Mouse (Mus musculus): ENCODE measurements around the gene Rfpl4.
"Not testable (repeated sequence)": the region's sequence is repeated elsewhere in the genome, so short reads cannot be mapped to it uniquely, and the experiment has no call there.

Rfpl4 gene

DNA sequence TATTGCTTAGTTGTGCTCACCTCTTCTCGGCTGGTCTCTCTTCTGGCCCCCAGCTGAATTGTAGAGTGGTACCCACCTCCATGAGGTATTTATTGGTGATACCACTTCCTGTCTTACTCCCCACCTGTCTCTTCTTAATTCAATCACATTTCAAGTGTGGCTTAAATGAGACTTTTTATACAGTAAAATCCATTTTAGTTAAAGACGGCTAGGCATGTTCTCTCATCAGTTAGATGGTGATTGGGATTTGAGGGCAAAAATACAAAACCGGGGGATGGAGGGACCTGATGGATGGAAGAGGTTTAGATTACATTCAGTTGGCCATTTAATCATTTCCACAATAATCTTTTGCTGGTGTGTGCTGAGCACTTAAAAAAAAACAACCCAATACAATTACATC is at the start of gene Rfpl4:
Gene Rfpl4, minus strand, starts transcription at position 101 of the 400 bp plus-strand sequence.
- DNase-seq: no peak

DNA sequence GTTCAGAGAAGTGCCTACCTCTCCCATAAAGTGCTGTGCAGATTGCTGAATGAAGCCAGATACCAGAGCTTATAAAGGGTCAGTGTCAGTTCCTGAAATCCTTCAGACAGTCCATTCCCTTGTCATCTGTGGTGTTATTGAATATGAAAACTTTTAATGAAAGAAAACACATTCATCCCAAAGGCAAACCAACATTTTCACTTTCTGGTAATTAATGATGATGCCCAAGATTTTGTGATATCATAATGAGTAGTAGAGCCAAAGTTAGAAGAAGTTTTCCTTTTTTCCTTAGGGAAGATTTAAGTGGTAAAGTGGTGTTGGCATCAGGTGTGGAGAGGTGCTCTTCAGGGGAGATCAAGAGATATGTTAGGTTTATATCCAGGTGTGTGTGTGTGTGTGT is 32.8 kb upstream of the Rfpl4 start, which contains the start of gene Vmn1r55:
Gene Vmn1r55, minus strand, starts transcription at position 101 of the 400 bp plus-strand sequence.
- DNase-seq: not testable (repeated sequence)

DNA sequence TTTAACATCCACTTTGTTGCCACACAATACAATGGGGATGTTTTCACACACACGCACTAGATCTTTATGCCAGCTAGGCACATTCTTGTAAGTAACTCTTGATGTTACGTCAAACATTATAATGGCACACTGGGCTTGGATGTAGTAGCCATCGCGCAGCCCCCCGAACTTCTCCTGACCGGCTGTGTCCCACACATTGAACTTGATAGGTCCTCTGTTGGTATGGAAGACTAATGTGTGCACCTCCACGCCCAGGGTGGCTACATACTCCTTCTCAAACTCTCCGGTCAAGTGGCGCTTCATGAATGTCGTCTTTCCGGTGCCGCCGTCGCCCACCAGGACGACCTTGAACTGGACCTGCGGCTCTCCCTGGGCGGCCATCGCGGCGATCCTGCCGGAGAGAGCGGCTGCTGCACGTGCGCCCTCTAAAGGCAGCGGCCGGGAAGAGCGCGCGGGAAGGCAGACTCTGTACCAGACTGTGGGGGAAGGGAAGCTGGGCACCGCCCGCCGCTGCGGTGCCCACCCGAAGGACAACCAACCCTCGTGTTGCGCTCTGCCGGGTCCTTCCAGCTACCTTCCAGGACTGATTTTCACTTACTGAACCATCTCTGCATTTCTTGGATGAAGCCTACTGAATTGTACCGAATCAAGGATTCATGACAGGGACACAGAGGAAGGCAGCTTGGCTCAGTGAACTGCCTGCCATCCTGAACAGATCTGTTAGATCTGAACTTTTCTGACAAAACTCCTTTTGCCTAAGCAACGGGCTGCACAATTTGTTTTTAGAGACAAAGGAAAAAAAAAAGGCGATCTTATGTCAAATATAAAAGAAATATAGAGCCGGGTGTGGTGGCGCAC is 9.0 kb upstream of the Rfpl4 start, which contains the start of gene Rasl2-9:
Gene Rasl2-9, minus strand, starts transcription at position 402 of the 858 bp plus-strand sequence.
- DNase-seq: peak; percentile 63

DNA sequence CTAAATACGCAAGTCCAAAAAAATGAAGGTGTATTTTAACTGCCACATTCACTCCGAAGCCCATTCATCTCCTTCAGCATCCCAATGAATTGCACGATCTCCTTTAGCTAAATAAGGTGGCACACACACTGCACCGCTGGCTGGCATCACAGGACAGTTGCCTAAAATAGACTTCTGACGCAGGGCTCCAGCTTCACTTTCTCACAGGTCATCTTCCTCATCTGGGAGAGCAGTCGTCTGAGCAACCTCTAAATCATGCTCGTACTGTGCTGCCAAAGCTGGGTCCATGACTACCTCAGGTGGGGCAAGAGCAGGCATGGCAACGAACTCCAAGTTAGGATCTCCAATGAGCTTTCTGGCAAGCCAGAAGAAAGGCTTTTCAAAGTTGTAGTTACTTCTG is 8.3 kb upstream of the Rfpl4 start:
- DNase-seq: no peak

DNA sequence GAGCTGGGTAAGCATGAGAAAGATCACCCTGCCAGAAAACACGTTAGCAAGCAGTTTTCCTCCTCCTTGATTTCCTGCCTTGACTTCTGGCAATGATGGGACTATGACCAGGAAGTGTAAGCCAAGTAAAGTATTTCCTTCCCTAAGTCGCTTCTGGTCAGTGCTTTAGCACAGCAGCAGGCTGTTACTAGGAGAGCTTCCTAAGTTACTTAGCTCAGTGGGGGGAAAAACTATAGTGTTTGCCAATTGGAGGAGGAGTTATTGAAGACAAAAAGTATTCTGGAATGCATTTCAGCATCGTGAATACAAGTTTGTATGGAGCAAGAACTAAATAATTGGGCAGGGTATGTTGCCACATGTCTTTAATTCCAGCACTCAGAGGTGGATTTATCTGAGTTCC is 4.0 kb downstream of the Rfpl4 start:
- no peak for DNase-seq

DNA sequence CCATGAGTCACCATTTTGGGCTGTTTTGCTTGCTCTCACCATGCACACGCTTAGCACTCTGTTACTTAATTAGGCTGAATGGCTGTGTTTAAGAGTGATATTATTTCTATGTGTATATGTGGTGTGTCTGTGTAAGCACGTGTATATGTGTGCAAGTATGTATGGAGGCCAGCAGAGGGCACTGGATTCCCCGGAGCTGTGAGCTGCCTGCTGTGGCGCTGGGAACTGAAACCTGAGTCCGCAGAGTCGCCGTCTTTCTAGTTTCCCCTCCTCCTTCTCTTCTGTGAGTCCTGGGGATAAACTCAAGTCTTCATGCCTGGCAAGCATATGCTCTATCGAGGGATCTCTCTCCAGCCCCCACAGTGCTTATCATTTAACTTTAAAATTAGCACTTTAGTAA is 7.4 kb downstream of the Rfpl4 start:
- no peak for DNase-seq

DNA sequence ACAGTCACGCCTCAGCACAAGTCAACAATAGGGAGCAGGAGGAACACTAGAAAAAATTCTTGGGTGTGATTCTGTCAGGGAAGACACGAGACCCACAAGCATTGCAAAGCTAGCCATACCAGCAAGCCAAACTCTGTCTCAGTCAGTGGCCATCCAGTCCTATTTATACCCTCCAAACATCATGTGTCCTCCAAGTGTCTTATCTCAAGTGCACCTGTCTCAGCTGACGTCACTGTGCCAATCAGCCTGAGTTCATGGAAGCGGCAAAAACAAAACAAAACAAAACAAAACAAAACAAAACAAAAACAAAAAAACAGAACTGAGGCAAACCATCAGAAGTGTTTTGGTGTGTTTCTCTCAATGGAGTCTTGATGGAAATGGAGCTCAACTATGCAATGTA is 8.5 kb downstream of the Rfpl4 start:
- no peak for DNase-seq

DNA sequence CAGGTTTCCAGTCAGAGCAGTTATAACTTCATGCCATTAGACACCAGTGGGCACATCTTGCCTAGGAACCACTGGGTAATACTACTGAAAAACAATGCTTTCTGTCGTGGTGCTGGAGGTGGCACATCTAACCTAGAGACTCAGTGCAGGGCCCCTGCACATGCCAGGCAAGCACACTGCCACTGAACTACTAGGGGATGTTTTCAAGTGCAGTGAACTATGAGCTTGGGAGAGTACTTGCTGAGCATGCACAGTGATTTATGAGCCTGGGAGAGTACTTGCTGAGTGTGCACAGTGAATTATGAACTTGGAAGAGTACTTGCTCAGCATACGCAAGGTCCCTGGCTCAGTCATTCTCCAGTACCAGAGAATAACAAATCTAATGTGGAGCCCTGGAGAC is 14.2 kb downstream of the Rfpl4 start:
- no peak for DNase-seq

DNA sequence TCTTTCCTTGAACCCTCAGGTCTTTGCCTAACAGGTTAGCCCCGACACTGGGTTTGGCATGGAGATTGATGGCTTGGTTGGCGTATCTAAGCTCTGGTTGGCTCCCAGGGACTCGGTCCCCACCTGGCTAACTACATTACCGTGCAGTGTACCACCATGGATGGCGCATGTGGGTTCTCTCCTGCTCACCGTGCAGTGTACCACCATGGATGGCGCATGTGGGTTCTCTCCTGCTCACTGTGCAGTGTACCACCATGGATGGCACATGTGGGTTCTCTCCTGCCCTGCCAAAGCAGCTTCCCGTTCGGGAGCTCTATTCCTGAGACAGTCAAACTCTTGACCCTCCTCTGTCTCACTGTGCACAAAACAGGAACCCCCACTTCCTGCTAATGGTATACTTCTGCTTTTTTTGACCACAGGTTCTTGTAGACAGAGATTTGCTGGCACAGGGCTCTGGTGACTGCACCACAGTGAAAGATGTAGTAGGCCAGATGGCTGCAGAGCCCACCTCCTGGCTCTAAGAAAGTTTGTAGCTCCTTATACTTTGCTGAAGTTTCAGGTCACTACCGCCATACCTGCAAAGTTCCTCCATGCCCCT is 15.6 kb downstream of the Rfpl4 start:
- DNase-seq: no peak

DNA sequence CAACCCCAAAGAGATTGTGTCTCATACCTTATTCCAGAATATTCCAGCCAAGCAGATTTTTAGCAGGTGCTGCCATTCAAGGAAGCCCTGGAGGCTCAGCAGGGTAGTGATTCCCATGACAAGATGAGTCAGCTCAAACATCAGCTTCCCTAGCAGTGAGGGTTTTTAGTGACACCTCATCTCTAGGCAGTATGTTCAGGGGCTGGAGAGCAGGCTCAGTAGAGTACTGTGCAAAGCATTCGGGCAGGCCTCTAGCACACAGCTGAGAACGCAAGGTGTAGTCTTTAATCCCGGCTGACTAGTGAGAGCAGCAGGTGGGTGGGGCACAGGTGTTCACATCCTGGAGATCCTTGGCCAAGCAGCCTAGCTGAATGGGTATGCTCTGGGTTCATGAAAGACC is 17.0 kb downstream of the Rfpl4 start:
- no peak for DNase-seq

DNA sequence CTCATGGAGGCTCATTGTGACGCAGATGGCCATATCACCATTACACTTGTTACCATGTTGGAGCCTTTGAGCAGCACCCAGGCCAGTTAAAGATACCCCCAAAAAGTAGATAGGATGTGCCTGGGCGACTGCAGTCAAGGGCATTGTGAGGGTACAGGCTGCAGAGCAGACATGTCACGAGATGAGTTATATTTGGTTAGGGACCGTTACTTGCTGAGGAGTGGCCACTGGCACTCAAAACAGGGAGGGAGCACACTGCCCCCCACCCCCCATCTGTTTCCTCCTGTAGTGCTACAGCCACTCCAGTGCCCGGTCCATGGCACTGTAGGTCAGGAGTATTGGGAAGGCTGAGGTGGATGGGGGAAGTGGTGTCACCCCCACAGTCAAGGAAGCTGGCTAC is 18.0 kb downstream of the Rfpl4 start:
- DNase-seq: no peak

DNA sequence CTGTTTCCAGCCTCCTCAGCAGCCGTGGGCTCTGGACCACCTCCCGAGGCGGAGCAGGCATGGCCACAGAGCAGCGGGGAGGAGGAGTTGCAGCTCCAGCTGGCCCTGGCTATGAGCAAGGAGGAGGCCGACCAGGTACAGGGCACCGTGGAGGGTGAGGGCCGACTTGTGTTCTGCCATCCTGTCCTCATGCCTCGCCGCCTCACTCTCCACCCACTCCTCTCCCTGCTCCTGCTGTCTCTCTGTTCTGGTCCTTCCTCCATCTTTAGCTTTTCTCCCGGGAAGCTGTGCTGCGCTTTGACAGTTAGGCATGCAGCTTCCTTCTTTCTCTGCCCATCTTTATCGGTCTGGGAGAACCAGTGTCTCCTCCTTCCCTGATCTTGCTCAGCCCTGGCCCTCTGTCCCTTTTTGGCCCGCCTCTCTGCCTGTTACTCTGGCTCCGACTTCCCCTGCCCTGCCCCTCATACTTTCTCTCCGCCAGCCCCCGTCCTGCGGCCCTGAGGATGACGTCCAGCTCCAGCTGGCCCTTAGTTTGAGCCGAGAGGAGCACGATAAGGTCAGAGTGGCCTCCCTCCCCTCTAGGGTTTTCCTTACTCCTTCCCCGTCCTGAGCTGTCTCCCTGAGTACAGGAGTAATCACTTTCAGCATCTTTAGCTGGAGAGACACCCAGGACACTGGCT is 23.8 kb downstream of the Rfpl4 start:
- no peak for DNase-seq

DNA sequence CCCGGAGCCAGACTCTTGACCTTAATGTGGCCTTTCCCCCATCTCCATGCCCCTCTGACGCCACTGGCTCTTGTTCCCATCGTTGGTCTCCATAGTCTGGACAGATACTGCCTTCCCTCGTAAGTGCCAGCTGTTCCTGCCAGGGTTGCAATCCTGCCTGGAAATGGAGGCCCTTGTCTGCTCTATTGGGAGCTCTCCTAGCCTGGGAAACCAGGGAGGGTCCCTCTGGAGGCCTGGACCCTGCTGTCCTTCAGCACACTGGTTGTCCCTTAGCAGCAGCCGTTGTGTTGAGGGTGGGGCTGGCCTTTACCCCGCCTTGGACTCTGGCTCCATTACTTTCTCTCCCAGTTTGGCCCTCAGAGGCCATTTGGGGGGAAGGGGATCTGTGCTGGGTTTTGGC is 24.4 kb downstream of the Rfpl4 start:
- no peak for DNase-seq

DNA sequence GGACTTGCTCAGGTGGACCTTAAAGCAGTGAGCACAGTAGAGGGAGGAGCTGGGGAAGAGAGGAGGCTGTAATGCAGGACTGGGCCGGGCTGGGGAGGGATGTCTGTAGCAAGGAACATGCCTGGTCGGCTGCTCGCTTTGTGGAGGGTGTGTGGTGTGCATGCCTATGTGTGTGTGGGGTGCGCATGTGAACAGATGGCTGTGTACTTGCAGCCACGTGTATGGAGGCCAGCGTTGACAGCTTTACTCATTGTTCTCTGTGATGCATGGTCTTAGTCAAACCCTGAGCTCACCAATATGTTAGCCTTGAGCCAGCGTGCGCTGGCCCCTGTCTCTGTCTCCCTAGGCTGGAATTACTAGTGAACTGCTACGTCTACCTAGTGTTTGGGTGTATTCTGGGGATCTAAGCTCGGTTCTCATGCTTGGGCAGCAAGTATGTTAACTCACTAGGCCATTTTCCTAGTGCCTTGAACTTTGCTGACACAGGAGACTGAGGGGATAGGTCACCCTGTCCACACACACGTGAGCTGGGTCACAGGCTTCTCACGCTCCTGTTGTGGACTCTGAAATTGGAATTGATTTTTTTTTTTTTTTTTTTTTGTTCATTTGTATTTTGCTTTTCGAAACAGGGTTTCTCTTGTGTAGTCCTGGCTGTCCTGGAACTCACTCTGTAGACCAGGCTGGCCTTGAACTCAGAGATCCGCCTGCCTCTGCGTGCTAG is 25.6 kb downstream of the Rfpl4 start:
- DNase-seq: no peak

DNA sequence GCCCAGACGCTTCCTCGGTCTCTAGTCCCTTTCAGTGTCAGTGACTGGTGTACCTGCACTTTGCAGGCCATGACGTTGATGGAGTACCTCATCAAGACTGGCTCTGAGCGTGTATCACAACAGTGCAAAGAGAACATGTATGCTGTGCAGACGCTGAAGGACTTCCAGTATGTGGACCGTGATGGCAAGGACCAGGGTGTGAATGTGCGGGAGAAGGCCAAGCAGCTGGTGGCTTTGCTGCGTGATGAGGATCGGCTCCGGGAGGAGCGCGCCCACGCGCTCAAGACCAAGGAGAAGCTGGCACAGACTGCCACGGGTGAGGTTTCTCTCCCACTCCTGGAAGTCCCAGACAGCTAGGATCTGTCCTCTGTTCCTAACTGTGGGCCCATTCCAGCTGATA is 26.9 kb downstream of the Rfpl4 start:
- DNase-seq: no peak

DNA sequence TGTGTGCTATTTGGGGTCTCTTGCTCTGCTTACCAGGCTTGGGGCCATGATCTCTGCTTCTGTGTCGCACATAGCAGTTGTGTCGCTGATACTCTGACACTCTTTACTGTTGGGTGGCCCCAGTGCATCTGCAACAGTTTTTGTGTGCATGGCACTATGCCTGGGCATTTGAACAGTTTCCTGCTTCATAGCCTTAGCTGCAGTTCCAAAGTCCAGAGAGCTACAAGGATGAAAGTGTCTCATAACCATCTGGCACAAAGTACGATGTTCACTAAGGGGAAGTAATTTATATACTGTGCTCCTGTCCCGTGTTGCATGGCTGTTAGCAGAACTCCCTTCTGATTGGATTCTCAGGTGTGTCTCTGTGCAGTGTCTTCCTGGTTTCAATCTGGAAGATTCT is 28.9 kb downstream of the Rfpl4 start:
- no peak for DNase-seq

DNA sequence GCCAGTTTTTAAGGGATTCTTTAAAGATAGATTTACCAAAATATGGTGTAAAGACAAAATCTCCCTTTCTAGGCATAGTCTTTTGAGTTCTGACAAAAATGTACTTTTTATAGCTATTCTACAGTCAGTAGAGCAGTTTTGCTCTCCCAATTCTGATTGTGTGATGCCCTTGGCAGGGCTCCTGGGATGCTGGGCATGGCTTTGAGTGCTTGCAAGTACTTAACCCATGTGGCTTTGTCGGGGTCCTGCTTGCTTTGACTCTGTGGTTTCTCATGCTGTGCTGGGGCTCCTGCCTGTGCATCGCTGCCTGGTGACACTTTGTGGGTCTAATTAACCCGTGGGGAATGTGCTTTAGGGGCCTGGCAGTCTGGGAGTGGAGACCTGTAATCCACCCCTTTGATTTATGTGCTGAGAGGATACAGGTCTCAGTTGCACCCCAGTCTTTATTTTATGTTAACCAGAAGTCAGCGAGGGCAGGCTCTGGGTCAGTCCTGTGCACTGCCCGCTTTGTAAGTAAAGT is 29.8 kb downstream of the Rfpl4 start:
- no peak for DNase-seq

DNA sequence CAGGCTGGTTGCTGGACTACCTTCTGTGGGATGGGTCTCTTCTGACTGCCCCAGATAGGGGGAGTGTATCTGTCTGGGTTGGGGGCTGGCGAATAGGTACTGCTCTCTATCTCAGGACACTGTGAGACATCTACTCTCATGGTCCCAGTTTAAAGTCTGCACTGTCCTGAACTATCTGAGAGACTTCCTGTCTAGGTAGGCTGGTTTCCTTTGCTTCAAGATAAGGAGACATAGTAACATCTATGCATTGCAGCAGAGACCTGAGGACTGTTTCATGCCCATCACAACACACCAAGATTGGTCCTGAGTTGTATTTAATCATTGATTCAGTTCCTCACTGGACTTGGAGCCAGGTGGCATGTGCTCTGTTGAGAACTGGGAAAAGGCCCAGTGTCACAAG is 31.2 kb downstream of the Rfpl4 start:
- no peak for DNase-seq

DNA sequence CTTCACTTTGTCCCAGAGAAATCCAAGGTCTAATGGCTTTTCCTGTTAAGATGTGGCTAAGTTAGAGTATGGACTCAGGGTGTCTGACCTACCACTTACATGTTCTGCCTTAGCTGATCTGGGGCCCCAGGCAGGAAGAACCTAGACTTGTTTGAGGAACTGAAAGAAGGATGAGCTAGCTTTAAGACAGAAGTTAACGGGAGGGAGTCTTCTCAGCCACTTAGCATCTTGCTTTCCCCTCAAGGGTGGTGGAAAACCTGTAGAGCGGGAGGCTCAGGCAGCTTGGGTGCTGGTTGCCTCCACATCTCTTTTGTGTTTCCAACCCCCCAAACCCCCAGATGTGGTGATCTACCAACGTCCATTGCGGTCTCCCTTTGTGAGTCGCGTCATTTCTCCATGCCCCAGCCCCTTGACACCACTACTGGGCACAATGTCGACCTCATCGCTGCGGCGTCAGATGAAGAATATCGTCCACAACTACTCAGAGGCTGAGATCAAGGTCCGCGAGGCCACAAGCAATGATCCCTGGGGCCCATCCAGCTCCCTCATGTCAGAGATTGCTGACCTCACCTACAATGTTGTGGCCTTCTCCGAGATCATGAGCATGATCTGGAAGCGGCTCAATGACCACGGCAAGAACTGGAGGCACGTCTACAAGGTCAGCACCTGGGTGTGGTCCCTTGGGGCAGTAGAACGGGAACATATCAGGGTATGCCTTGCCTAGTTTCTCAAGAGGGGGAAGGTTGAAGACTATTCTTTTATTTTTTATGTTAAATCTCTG is 33.2 kb downstream of the Rfpl4 start:
- no peak for DNase-seq

DNA sequence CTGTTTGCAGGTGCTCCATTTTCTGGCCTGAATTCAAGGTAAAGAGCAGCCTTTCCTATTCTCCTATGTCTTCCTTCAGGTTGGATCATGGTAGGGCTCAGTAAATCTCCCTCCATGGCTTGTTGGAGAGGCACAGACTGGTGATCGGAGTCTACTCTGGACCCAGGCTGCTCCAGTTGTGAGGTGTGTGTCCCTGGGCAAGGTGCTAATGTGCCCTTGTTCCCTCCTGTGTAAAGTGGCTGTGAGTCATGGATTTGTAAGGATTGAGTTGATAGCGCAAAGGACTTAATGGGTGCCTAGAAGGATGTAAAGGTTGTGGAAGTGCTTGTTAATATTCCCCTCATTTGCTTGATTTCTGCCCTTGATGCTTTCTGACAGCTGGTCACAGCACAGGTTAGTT is 34.8 kb downstream of the Rfpl4 start:
- no peak for DNase-seq

DNA sequence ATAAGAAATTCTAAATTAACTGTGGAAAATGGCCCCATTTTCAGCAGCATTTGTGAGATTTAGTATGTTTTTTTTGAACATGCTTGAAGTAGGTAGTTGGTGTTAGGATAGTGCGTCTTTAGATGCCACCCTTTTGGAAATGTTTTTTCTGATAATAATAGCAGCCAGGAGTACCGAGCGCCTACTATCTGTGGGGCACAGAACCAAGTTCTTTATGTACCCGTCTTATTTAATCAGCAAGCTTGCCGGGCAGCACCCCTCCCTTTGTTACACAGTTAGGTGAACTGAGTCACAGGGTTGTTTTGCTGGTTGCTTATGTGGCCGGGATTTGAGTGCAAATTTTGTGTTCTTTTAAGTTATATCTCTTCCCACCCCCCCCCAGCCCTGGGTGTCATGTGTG is 35.5 kb downstream of the Rfpl4 start:
- no peak for DNase-seq

DNA sequence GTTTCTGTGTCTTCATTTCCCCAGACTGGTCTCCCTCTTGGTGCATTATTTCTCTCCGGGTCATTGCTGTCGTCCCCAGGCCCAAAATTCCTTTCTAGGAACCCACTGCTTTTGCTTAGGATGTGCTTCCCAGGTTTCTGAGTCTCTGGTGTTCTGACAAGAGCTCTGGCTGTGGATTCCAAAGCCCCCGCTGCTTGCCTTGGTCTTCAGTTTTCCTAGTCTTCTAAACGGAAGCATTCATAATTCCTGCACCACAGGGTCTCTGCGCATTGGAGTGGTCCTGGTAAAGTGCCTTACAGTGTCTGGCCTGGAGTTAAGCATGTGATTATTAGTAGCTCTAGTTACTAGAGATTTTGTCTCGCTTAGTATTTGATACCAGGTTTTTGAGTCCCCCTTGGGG is 35.9 kb downstream of the Rfpl4 start:
- DNase-seq: no peak

Measured in thymus, postnatal 25 days (tissue).